ENCODE assay signal across 9 mouse cellular contexts in genomic region chr8:120533380-120533779, GRCm38 (mm10). TPM values are rescaled to one million over a fixed set of nuclear protein-coding genes. Genes with fewer than 3 reads are reported as not detected.
DNase-seq lines count a peak whose midpoint lies in the region; ATAC-seq and TF ChIP-seq lines count a peak whose summit lies in the region.
"Had no signal": no experiment of that assay in that cellular context is flagged by ENCODE, and none has a peak within 500 bp of the region (broad histone marks: within the 10 kb centered on the region; RNA-seq: fewer than 3 reads in every experiment).

No protein-coding gene starts in this region.

- no peak for DNase-seq in lung, embryonic 14.5 days
- DNase-seq in lung, postnatal 0 days (ENCODE audit: low spot score): no peak
- DNase-seq in forebrain, embryonic 11.5 days (ENCODE audit: low spot score): no peak
- DNase-seq in limb, embryonic 10.5 days (ENCODE audit: low spot score): no peak
- DNase-seq in frontal cortex, postnatal 36 days (ENCODE audit: low spot score in 2 of 2): no peak
- DNase-seq in urinary bladder, postnatal 14 days (ENCODE audit: low spot score): no peak
- DNase-seq in spleen, postnatal 14 days (ENCODE audit: low spot score in 2 of 2): no peak
- DNase-seq: adrenal gland, postnatal 25 days had no signal

- TF ChIP-seq CTCF in lung, embryonic 14.5 days (IDR thresholded peaks at IDR 0.05; ENCODE audit: low read depth): no peak
- no peak for TF ChIP-seq CTCF in lung, postnatal 0 days (IDR thresholded peaks at IDR 0.05)

- 51% methylated on average over 3 of the region's 3 CpGs for WGBS in lung, embryonic 14.5 days
- WGBS in lung, postnatal 0 days: 61% methylated on average over 3 of the region's 3 CpGs
- 9% methylated on average over 3 of the region's 3 CpGs for WGBS in forebrain, embryonic 11.5 days
- WGBS in limb, embryonic 10.5 days: 15% methylated on average over 3 of the region's 3 CpGs
- 20% methylated on average over 3 of the region's 3 CpGs for WGBS in neural tube, embryonic 12.5 days

- H3K4me2 ChIP-seq in lung, embryonic 14.5 days: peak overlapping the region; percentile 52; the same call in 1 of the 2 replicates
- H3K4me2 ChIP-seq in lung, postnatal 0 days (replicated peaks; ENCODE audit: low read depth, low read length): no peak overlapping the region
- H3K4me2 ChIP-seq in forebrain, embryonic 11.5 days (ENCODE audit: low read depth, low read length, severe bottlenecking): peak overlapping the region; percentile 41
- peak overlapping the region; percentile 97 for H3K4me2 ChIP-seq in neural tube, embryonic 12.5 days (replicated peaks)

- no peak for TF ChIP-seq EP300 in lung, postnatal 0 days (IDR thresholded peaks at IDR 0.05)

- no peak for ATAC-seq in lung, embryonic 14.5 days (ENCODE audit: insufficient read depth)
- no peak for ATAC-seq in lung, postnatal 0 days
- ATAC-seq in forebrain, embryonic 11.5 days (replicated peaks; ENCODE audit: low FRiP score): no peak
- no peak for ATAC-seq in neural tube, embryonic 12.5 days (ENCODE audit: low FRiP score, low read depth)

- no peaks in the 10 kb centered on the region for H3K9me3 ChIP-seq in lung, embryonic 14.5 days (ENCODE audit: low read depth, low read length)
- H3K9me3 ChIP-seq in lung, postnatal 0 days (ENCODE audit: low read length): no peaks in the 10 kb centered on the region
- H3K9me3 ChIP-seq in forebrain, embryonic 11.5 days (ENCODE audit: control insufficient read depth, low read length): no peaks in the 10 kb centered on the region
- no peaks in the 10 kb centered on the region for H3K9me3 ChIP-seq in limb, embryonic 10.5 days (replicated peaks)
- no peaks in the 10 kb centered on the region for H3K9me3 ChIP-seq in neural tube, embryonic 12.5 days

- H3K4me1 ChIP-seq in lung, embryonic 14.5 days (ENCODE audit: insufficient read depth): peaks cover 57% of the 10 kb centered on the region
- H3K4me1 ChIP-seq in lung, postnatal 0 days (ENCODE audit: insufficient read depth, low read depth, low read length): peaks cover 29% of the 10 kb centered on the region
- H3K4me1 ChIP-seq in forebrain, embryonic 11.5 days (replicated peaks; ENCODE audit: control insufficient read depth, insufficient read depth, low read length): peaks cover 67% of the 10 kb centered on the region
- peaks cover 97% of the 10 kb centered on the region for H3K4me1 ChIP-seq in limb, embryonic 10.5 days
- H3K4me1 ChIP-seq in neural tube, embryonic 12.5 days: peaks cover 83% of the 10 kb centered on the region

- 0 out of 2 replicates have a peak, but pooled peaks cover 2% of the 10 kb centered on the region for H3K27me3 ChIP-seq in lung, embryonic 14.5 days (ENCODE audit: insufficient read depth, low read length)
- no peaks in the 10 kb centered on the region for H3K27me3 ChIP-seq in lung, postnatal 0 days (replicated peaks; ENCODE audit: insufficient read depth, low read length)
- H3K27me3 ChIP-seq in forebrain, embryonic 11.5 days (ENCODE audit: control insufficient read depth, insufficient read depth, low read length): no peaks in the 10 kb centered on the region
- H3K27me3 ChIP-seq in limb, embryonic 10.5 days (ENCODE audit: low read depth, poor library complexity, severe bottlenecking): peaks cover 26% of the 10 kb centered on the region
- H3K27me3 ChIP-seq in neural tube, embryonic 12.5 days (replicated peaks): no peaks in the 10 kb centered on the region

- H3K4me3 ChIP-seq in lung, embryonic 14.5 days (ENCODE audit: low read depth, low read length): no peak overlapping the region
- H3K4me3 ChIP-seq in lung, postnatal 0 days (ENCODE audit: low read depth, low read length): no peak overlapping the region
- H3K4me3 ChIP-seq in forebrain, embryonic 11.5 days (ENCODE audit: low read depth, low read length): no peak overlapping the region
- peak overlapping the region; percentile 42 for H3K4me3 ChIP-seq in limb, embryonic 10.5 days
- no peak overlapping the region for H3K4me3 ChIP-seq in neural tube, embryonic 12.5 days

- no peaks in the 10 kb centered on the region for H3K36me3 ChIP-seq in lung, embryonic 14.5 days (ENCODE audit: insufficient read depth)
- no peaks in the 10 kb centered on the region for H3K36me3 ChIP-seq in lung, postnatal 0 days (ENCODE audit: insufficient read depth, low read length)
- no peaks in the 10 kb centered on the region for H3K36me3 ChIP-seq in forebrain, embryonic 11.5 days (ENCODE audit: control insufficient read depth, insufficient read depth, low read length)
- H3K36me3 ChIP-seq in limb, embryonic 10.5 days: no peaks in the 10 kb centered on the region
- H3K36me3 ChIP-seq in neural tube, embryonic 12.5 days: no peaks in the 10 kb centered on the region

- H3K27ac ChIP-seq in lung, embryonic 14.5 days (ENCODE audit: low read depth): peak overlapping the region; percentile 72; the same call in 1 of the 2 replicates
- H3K27ac ChIP-seq in lung, postnatal 0 days (ENCODE audit: low read length): no peak overlapping the region
- peak overlapping the region; percentile 93 for H3K27ac ChIP-seq in forebrain, embryonic 11.5 days (ENCODE audit: low read depth, low read length)
- peak overlapping the region; percentile 80 for H3K27ac ChIP-seq in limb, embryonic 10.5 days
- H3K27ac ChIP-seq in neural tube, embryonic 12.5 days: peak overlapping the region; percentile 88

- no peak overlapping the region for H3K9ac ChIP-seq in lung, embryonic 14.5 days
- no peak overlapping the region for H3K9ac ChIP-seq in lung, postnatal 0 days (replicated peaks; ENCODE audit: low read depth)
- peak overlapping the region; percentile 25 for H3K9ac ChIP-seq in forebrain, embryonic 11.5 days (ENCODE audit: low read length)
- peak overlapping the region; percentile 33 for H3K9ac ChIP-seq in neural tube, embryonic 12.5 days

RNA-seq across cellular contexts. Expression of gene Gins2, which starts 55.7 kb away (rescaled TPM):
- 131 and 139 TPM in 2 replicates for polyA plus RNA-seq in lung, embryonic 14.5 days (2014; fragmentation: Nextera tagmentation; extraction: Ambion mirVana)
- 10.9 and 13.4 TPM in 2 replicates for polyA plus RNA-seq in lung, postnatal 0 days (2015; fragmentation: Nextera tagmentation; extraction: Ambion mirVana)
- polyA plus RNA-seq in forebrain, embryonic 11.5 days (2014; fragmentation: Nextera tagmentation; extraction: Ambion mirVana): 105 and 115 TPM in 2 replicates
- polyA plus RNA-seq in limb, embryonic 10.5 days (2016; fragmentation: Nextera tagmentation; extraction: Ambion mirVana): 153 and 167 TPM in 2 replicates
- 53.4 and 54.7 TPM in 2 replicates for polyA plus RNA-seq in neural tube, embryonic 12.5 days (2016; fragmentation: Nextera tagmentation; extraction: Ambion mirVana)

Comparison
In these comparisons a context has a peak if more than half of its experiments do, and no peak if none do; other contexts are left out.
1. H3K9ac ChIP-seq: peak in forebrain, embryonic 11.5 days (single experiment) and neural tube, embryonic 12.5 days (single experiment); none in lung, embryonic 14.5 days (single experiment) and lung, postnatal 0 days (single experiment).